Mouse (Mus musculus) yolk sac, embryonic 10.5 days (tissue): ENCODE data around the gene Trim33.

ENCODE experiments used
- DNase-seq: peaks from one replicate; pipeline ENCODE4 v3.0.0-alpha.2; 2017; ENCODE audit warnings: low spot score

The Trim33 gene

GRCm38 (mm10) chr3:103400807-103401206 is 121.7 kb downstream of the Trim33 start:
- DNase-seq = no peak

- DNase-seq = no peak
These were observed 122.4 kb downstream of the Trim33 start for GRCm38 (mm10) chr3:103401342-103402098.

GRCm38 (mm10) chr3:103402212-103402611 is 123.1 kb downstream of the Trim33 start:
- DNase-seq = no peak

- DNase-seq = no peak
These were observed 126.0 kb downstream of the Trim33 start for GRCm38 (mm10) chr3:103405135-103405534.

GRCm38 (mm10) chr3:103405871-103406765 is 127.0 kb downstream of the Trim33 start:
- no peak for DNase-seq
